Mouse (Mus musculus) ES-CJ7 (cell line): ENCODE measurements at regions not wholly inside any gene's neighbourhood (a gene's known extent, or its start where the extent isn't known, plus 50 kb on each side); places are given as distances from the start of the nearest gene placed in this dataset.

ENCODE experiments used
- DNase-seq: peaks from one replicate; pipeline ENCODE4 v3.0.0; 2011; ENCODE audit warnings: low read depth, low spot score

- peak; percentile 17 for DNase-seq
These were observed 197.4 kb downstream of the Meis1 start for GRCm38 (mm10) chr11:18821384-18821783.

- no peak for DNase-seq
These were observed 204.7 kb downstream of the Meis1 start for GRCm38 (mm10) chr11:18814110-18814509.

GRCm38 (mm10) chr11:18767479-18767878, 251.3 kb downstream of the Meis1 start:
- no peak for DNase-seq

- DNase-seq = no peak
These were observed 252.2 kb downstream of the Meis1 start for GRCm38 (mm10) chr11:18766458-18767016.

DNA sequence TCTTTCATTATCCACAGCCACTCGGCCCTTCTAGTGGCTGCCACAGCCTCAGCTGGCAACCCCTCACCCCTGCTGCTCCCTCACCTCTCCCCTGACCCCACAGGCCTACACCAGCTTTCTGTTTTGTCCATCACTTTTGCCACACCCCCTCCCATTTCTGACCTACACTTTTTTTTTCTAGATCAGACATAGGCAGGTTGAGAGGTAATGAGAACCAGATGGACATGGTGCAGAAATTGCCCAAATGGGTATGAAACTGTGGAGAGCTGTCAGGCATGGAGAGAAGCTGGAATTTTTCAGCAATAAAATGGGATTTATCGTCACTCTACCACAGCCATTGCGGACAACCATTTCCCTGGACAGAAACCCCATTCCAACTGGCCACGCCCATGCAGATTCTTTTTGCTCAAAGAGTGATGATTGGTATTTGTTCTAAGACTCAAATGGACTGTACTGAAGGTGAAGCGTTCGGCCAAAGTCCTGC, 260.2 kb downstream of the Meis1 start:
- DNase-seq = no peak

DNA sequence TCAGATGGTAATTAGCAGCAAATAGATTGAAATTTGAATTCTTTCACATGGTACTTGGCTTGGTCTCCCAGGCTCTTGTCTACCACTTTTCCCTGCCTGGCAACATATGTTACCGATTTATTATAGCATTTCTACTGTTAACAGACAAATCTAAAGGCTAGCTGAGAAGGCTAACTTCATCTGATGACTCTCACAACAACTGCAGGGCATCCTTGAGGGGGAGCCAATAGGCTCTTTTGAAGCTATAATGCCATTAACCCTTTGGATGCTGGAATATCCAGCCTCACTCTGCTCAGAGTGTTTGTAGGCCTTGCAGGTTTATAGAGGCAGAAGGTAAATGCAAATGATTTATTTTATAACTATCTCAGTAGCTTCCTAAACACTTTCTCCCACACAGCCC, 262.2 kb downstream of the Meis1 start:
- no peak for DNase-seq

GRCm38 (mm10) chr11:18754732-18755525, 263.9 kb downstream of the Meis1 start:
- no peak for DNase-seq

DNA sequence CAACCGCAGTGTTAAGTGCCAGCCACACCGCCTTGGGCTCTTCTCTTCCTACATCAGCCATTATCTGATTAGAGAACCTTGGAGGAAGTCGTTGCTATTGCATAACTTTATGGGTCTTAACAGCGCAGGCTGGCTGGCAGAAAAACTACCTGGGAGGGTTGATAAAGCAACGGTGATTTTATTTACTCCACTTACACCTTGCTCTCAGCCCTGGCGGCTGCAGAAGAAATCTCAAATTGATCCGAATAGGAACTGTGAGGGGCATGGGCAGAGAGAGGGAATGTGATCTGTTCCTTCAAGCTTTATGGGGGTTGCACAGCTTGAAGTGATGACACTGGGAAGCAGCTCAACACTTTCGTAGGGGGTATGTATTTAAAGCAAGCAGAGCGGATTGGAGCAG, 264.9 kb downstream of the Meis1 start:
- DNase-seq = no peak

GRCm38 (mm10) chr11:18753246-18753645, 265.5 kb downstream of the Meis1 start:
- DNase-seq = no peak

GRCm38 (mm10) chr11:18752512-18752911, 266.3 kb downstream of the Meis1 start:
- DNase-seq = no peak

- no peak for DNase-seq
These were observed 267.6 kb downstream of the Meis1 start for GRCm38 (mm10) chr11:18750911-18751841.

- no peak for DNase-seq
These were observed 268.8 kb downstream of the Meis1 start for GRCm38 (mm10) chr11:18750080-18750375.

- DNase-seq = no peak
These were observed 269.3 kb downstream of the Meis1 start for GRCm38 (mm10) chr11:18749265-18750079.

GRCm38 (mm10) chr11:18747871-18748461, 270.8 kb downstream of the Meis1 start:
- peak; percentile 49 for DNase-seq

GRCm38 (mm10) chr11:18747361-18747760, 271.4 kb downstream of the Meis1 start:
- DNase-seq = no peak

- no peak for DNase-seq
These were observed 272.3 kb downstream of the Meis1 start for GRCm38 (mm10) chr11:18746486-18746885.

- no peak for DNase-seq
These were observed 272.9 kb downstream of the Meis1 start for GRCm38 (mm10) chr11:18745840-18746239.

- DNase-seq = no peak
These were observed 283.7 kb downstream of the Meis1 start for GRCm38 (mm10) chr11:18734904-18735664.

DNA sequence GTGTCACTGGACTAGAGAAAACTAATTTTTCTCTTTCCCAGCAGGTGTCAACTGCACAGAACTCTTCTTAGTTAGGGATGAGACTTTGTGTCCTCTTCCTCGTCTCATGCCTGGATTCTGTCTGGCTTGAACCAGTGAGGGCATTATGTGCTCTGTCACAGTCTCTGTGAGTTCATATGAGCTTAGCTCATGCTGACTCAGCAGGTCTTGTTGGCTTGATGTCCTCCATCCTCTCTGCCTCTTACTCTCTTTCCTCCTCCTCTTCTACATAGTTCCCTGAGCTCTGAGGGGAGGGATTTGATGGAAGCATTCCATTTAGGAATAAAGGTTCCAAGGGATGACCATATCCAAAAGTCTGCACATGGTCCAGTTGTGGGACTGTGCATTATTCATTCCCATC, 284.7 kb downstream of the Meis1 start:
- no peak for DNase-seq

DNA sequence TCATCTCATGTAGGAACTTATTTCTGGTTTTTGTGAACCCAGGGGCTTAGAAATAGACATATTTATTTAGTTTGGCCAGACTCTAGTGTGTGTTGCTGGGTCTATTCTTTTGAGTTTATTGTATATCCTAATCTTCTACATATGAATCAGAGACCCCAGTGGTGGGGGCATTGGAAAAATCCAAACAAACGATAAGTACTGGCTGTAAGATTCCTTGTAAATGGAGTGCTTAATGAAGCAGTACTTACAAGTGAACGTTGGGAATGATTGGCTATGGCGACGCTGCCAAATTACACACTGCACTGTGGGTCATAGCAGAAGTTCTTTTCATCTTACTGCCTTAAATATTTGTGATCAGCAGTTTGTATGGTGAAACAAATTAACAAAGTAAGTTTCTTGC, 289.0 kb downstream of the Meis1 start:
- DNase-seq = no peak
